13 mouse cellular contexts compared by ENCODE assay signal in genomic region chr3:68686852-68687560, GRCm38 (mm10). TPM values are rescaled to one million over a fixed set of nuclear protein-coding genes. Genes with fewer than 3 reads are reported as not detected.
DNase-seq lines count a peak whose midpoint lies in the region; ATAC-seq lines count a peak whose summit lies in the region.
"Had no signal": no experiment of that assay in that cellular context is flagged by ENCODE, and none has a peak within 500 bp of the region (broad histone marks: within the 10 kb centered on the region; RNA-seq: fewer than 3 reads in every experiment).

No protein-coding gene starts in this region.

- no peak overlapping the region for H3K4me3 ChIP-seq in kidney, embryonic 15.5 days (replicated peaks)
- H3K4me3 ChIP-seq: heart, embryonic 13.5 days; limb, embryonic 13.5 days; midbrain, embryonic 15.5 days had no signal

- no peak overlapping the region for H3K27ac ChIP-seq in kidney, embryonic 15.5 days
- H3K27ac ChIP-seq: heart, embryonic 13.5 days; limb, embryonic 13.5 days; midbrain, embryonic 15.5 days had no signal

- peaks cover 13% of the 10 kb centered on the region for H3K4me1 ChIP-seq in kidney, embryonic 15.5 days
- H3K4me1 ChIP-seq: midbrain, embryonic 15.5 days had no signal

- no peaks in the 10 kb centered on the region for H3K36me3 ChIP-seq in kidney, embryonic 15.5 days
- H3K36me3 ChIP-seq: heart, embryonic 13.5 days; limb, embryonic 13.5 days; midbrain, embryonic 15.5 days had no signal

- WGBS in kidney, embryonic 15.5 days: 62% methylated on average over 8 of the region's 8 CpGs

- H3K9ac ChIP-seq in kidney, embryonic 15.5 days: no peak overlapping the region
- H3K9ac ChIP-seq: heart, embryonic 13.5 days; limb, embryonic 13.5 days; midbrain, embryonic 15.5 days had no signal

- H3K27me3 ChIP-seq in kidney, embryonic 15.5 days: no peaks in the 10 kb centered on the region
- H3K27me3 ChIP-seq: heart, embryonic 13.5 days; limb, embryonic 13.5 days; midbrain, embryonic 15.5 days had no signal

- peak; percentile 53; the same call in 1 of the 2 replicates for ATAC-seq in frontal cortex, adult (ENCODE audit: low TSS enrichment)
- no peak for ATAC-seq in kidney, embryonic 15.5 days (replicated peaks; ENCODE audit: low FRiP score)
- ATAC-seq: inflammation-experienced regulatory T-cells, adult 6 months; midbrain, embryonic 15.5 days had no signal

- no peak for DNase-seq in frontal cortex, postnatal 14 days (ENCODE audit: low spot score in 2 of 2)
- DNase-seq in layer of hippocampus, postnatal 36 days: peak; percentile 18 to 30
- DNase-seq in layer of hippocampus, postnatal 25 days (ENCODE audit: extremely low spot score in 1 of 2, low spot score in 1 of 2): no peak
- DNase-seq in Muller cell, postnatal 12 days (ENCODE audit: inconsistent ontology term): peak; percentile 22
- DNase-seq in adipocyte (ENCODE audit: low spot score): peak; percentile 32
- DNase-seq: kidney, postnatal 14 days; thymus, postnatal 36 days had no signal

- H3K4me2 ChIP-seq in kidney, embryonic 15.5 days: no peak overlapping the region
- H3K4me2 ChIP-seq: heart, embryonic 13.5 days; limb, embryonic 13.5 days; midbrain, embryonic 15.5 days had no signal

- H3K9me3 ChIP-seq in kidney, embryonic 15.5 days (replicated peaks): no peaks in the 10 kb centered on the region
- H3K9me3 ChIP-seq: heart, embryonic 13.5 days; limb, embryonic 13.5 days; midbrain, embryonic 15.5 days had no signal

RNA-seq across cellular contexts. Expression of gene Il12a, which starts 3.4 kb away (rescaled TPM):
- under 1 TPM; 0.40 to 0.55 TPM for total RNA-seq in layer of hippocampus, postnatal 36 days (2021)
- under 1 TPM; 0.28 to 0.42 TPM for total RNA-seq in layer of hippocampus, postnatal 25 days (2021)
- 0.37 and 0.40 TPM in 2 replicates for polyA plus RNA-seq in kidney, embryonic 15.5 days (2015; fragmentation: Nextera tagmentation; extraction: Ambion mirVana)
- polyA plus RNA-seq: heart, embryonic 13.5 days; midbrain, embryonic 15.5 days had no signal

Comparison
In these comparisons a context has a peak if more than half of its experiments do, and no peak if none do; other contexts are left out.
1. DNase-seq: peak in layer of hippocampus, postnatal 36 days (2 of 2), Muller cell, postnatal 12 days (single experiment) and adipocyte (single experiment); none in frontal cortex, postnatal 14 days (0 of 2) and layer of hippocampus, postnatal 25 days (0 of 2).